Mouse (Mus musculus): ENCODE results near the gene Pcp4l1.

Gene Pcp4l1

DNA sequence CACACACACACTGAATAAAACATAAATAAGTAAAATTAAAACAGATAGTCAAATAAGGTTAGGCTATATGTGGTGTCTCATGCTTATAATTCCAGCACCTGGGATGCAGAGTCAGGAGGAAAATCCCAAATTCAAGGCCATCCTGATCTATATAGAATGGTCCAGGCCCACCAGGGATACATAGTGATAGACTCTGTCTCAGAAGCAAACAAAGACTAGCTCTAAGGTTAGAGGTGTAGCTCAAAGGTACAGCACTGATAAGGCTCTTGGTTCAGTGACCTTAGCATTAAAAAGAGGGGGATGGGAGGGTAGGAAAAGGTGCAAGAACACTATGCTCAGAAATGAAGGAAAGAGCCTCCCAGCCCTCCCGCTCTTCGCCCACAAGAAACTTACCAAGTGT lies 60.5 kb downstream of the Pcp4l1 start:
- DNase-seq = no peak

DNA sequence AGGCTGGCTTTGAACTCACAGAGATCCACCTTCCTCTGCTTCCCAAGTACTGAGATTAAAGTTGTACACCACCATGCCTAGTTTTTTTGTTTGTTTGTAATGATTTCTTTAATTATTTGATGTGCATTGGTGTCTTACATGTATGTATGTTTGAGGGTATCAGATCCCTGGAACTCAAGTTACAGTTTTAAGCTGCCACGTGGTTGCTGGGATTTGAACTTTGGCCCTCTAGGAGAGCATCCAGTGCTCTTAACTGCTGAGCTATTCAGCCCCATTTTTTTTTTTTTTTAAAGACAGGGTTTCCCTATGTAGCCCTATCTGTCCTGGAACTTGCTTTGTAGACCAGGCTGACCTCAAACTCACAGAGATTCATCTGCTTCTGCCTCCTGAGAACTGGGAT lies 65.1 kb downstream of the Pcp4l1 start:
- no peak for DNase-seq

DNA sequence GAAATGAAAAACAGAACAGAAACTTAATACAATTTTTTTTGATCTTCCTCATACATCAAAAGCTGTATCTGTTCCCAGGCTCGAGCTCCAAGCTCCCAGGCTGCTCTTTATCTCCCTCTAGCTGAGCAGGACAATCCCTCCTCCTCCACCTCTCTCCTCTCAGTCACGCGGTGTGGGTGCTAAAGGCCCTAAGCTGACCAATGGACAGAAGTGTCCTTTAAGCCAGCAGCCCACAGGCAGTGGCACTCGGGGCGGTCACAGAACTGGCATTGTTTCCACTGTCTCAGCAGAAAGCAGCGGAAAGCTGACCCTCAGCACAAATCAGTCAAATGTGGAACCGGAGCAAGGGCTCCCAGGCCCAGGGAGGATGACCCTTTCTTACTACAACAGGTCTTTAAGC lies 66.8 kb downstream of the Pcp4l1 start:
- peak; percentile 30 for DNase-seq

- no peak for DNase-seq
These were observed 71.7 kb downstream of the Pcp4l1 start for GRCm38 (mm10) chr1:171124398-171124797.
